Mouse (Mus musculus) midbrain, embryonic 15.5 days (tissue): ENCODE measurements around the gene Pax7. TPM values are rescaled to one million over a fixed set of nuclear protein-coding genes. Genes with fewer than 3 reads are reported as not detected.

Source experiments
- ATAC-seq: fragments of 200-750 bp; cut with Nextera tagmentation; replicated peaks from 2 replicates; pipeline ENCODE4 v1.8.0; 2017; ENCODE audit warnings: moderate TSS enrichment
- H3K27ac ChIP-seq: fragments of 300-500 bp; sonication (generic); 2 replicates; pipeline ENCODE4 v1.5.1; 2015; ENCODE audit warnings: mild to moderate bottlenecking, inconsistent platforms
- H3K27me3 ChIP-seq: fragments of 300-500 bp; sonication (generic); replicated peaks from 2 replicates; pipeline ENCODE4 v1.6.1; 2015; ENCODE audit warnings: inconsistent platforms
- H3K36me3 ChIP-seq: fragments of 300-500 bp; sonication (generic); replicated peaks from 2 replicates; pipeline ENCODE4 v1.6.1; 2015; ENCODE audit warnings: inconsistent platforms
- H3K4me1 ChIP-seq: fragments of 300-500 bp; sonication (generic); 2 replicates; pipeline ENCODE4 v1.6.1; 2015; ENCODE audit warnings: inconsistent platforms
- H3K4me2 ChIP-seq: fragments of 300-500 bp; sonication (generic); 2 replicates; pipeline ENCODE4 v1.6.1; 2015; ENCODE audit warnings: inconsistent platforms, mild to moderate bottlenecking, moderate library complexity
- H3K4me3 ChIP-seq: fragments of 300-500 bp; sonication (generic); 2 replicates; pipeline ENCODE4 v1.5.1; 2015; ENCODE audit warnings: mild to moderate bottlenecking, inconsistent platforms
- H3K9ac ChIP-seq: fragments of 300-500 bp; sonication (generic); 2 replicates; pipeline ENCODE4 v1.6.1; 2015; ENCODE audit warnings: mild to moderate bottlenecking, inconsistent platforms
- H3K9me3 ChIP-seq: fragments of 300-500 bp; sonication (generic); 2 replicates; pipeline ENCODE4 v1.6.1; 2016; ENCODE audit warnings: inconsistent platforms
- WGBS: fragments of 180-500 bp; shearing (Covaris S2); methylation state at CpG from one replicate; pipeline ENCODE4 v1.1.7; 2015; ENCODE audit warnings: mixed read lengths; 5-methylcytosine and 5-hydroxymethylcytosine counted together
- polyA plus RNA-seq: library from polyadenylated mRNA; unstranded; fragments of >200 nt; fragmentation: Nextera tagmentation; extraction: Ambion mirVana; gene quantifications from 2 replicates; pipeline ENCODE4 v1.2.1, GENCODE M21; 2015

Gene Pax7
- polyA plus RNA-seq, 1 experiment from 2014 or later = 3.8 TPM

- WGBS = under 1% methylated on average over 65 of the region's 65 CpGs
- H3K4me3 ChIP-seq = peak overlapping the region; percentile 31
- H3K9me3 ChIP-seq = no peaks in the 10 kb centered on the region
- peak overlapping the region; percentile 36 for H3K9ac ChIP-seq
- peak overlapping the region; percentile 51 for H3K4me2 ChIP-seq
- ATAC-seq = no peak; the same call in 1 of the 2 replicates
- H3K27ac ChIP-seq = peak overlapping the region; percentile 77
- peaks cover 60% of the 10 kb centered on the region for H3K27me3 ChIP-seq
- H3K36me3 ChIP-seq = no peaks in the 10 kb centered on the region
- peaks cover 55% of the 10 kb centered on the region for H3K4me1 ChIP-seq
Measured at GRCm38 (mm10) chr4:139821491-139822160, 11.7 kb downstream of the Pax7 start.

GRCm38 (mm10) chr4:139821071-139821470 is 12.3 kb downstream of the Pax7 start:
- peaks cover 55% of the 10 kb centered on the region for H3K4me1 ChIP-seq
- peak overlapping the region; percentile 77 for H3K27ac ChIP-seq
- ATAC-seq = no peak

GRCm38 (mm10) chr4:139819411-139820030 is 13.8 kb downstream of the Pax7 start:
- WGBS = 6% methylated on average over 9 of the region's 9 CpGs
- Histone ChIP-seq H3K4me2 (peak overlapping the region; percentile 11; the same call in 1 of the 2 replicates), H3K9ac (no peak overlapping the region), H3K27ac (no peak overlapping the region), H3K36me3 (no peaks in the 10 kb centered on the region), H3K9me3 (no peaks in the 10 kb centered on the region), H3K4me3 (no peak overlapping the region), H3K4me1 (peaks cover 48% of the 10 kb centered on the region), H3K27me3 (peaks cover 63% of the 10 kb centered on the region)
- no peak for ATAC-seq

More at GRCm38 (mm10) chr4:139821071-139821470, 12.3 kb downstream of the Pax7 start:
- peak overlapping the region; percentile 31 for H3K4me3 ChIP-seq
- WGBS = under 1% methylated on average over 22 of the region's 22 CpGs
- peak overlapping the region; percentile 36 for H3K9ac ChIP-seq
- H3K9me3 ChIP-seq = no peaks in the 10 kb centered on the region
- H3K36me3 ChIP-seq = no peaks in the 10 kb centered on the region
- peak overlapping the region; percentile 51 for H3K4me2 ChIP-seq
- peaks cover 60% of the 10 kb centered on the region for H3K27me3 ChIP-seq

- no peak for ATAC-seq
- Histone ChIP-seq H3K9me3 (no peaks in the 10 kb centered on the region), H3K27ac (no peak overlapping the region), H3K4me1 (peaks cover 36% of the 10 kb centered on the region), H3K36me3 (no peaks in the 10 kb centered on the region), H3K4me3 (no peak overlapping the region), H3K4me2 (no peak overlapping the region), H3K9ac (no peak overlapping the region), H3K27me3 (peaks cover 66% of the 10 kb centered on the region)
- WGBS = 5% methylated on average over 7 of the region's 7 CpGs
Measured at GRCm38 (mm10) chr4:139818163-139818562, 15.2 kb downstream of the Pax7 start.

- WGBS = 28% methylated on average over 9 of the region's 9 CpGs
- Histone ChIP-seq H3K4me2 (no peak overlapping the region), H3K27me3 (peaks cover 67% of the 10 kb centered on the region), H3K4me1 (peaks cover 27% of the 10 kb centered on the region), H3K9ac (no peak overlapping the region), H3K9me3 (no peaks in the 10 kb centered on the region), H3K4me3 (no peak overlapping the region), H3K27ac (no peak overlapping the region), H3K36me3 (no peaks in the 10 kb centered on the region)
- ATAC-seq = no peak
Measured at GRCm38 (mm10) chr4:139813371-139813960, 19.9 kb downstream of the Pax7 start.

GRCm38 (mm10) chr4:139811901-139812300 is 21.4 kb downstream of the Pax7 start:
- Histone ChIP-seq H3K27ac (no peak overlapping the region), H3K27me3 (peaks cover 56% of the 10 kb centered on the region), H3K9me3 (no peaks in the 10 kb centered on the region), H3K4me1 (peaks cover 27% of the 10 kb centered on the region), H3K4me3 (no peak overlapping the region), H3K9ac (no peak overlapping the region), H3K4me2 (no peak overlapping the region), H3K36me3 (no peaks in the 10 kb centered on the region)
- WGBS = 22% methylated on average over 4 of the region's 4 CpGs
- no peak for ATAC-seq

- ATAC-seq = no peak
- H3K4me2 ChIP-seq = no peak overlapping the region
- H3K4me3 ChIP-seq = no peak overlapping the region
- H3K9ac ChIP-seq = no peak overlapping the region
- H3K4me1 ChIP-seq = peaks cover 30% of the 10 kb centered on the region
- H3K9me3 ChIP-seq = no peaks in the 10 kb centered on the region
- H3K27me3 ChIP-seq = peaks cover 53% of the 10 kb centered on the region
- H3K36me3 ChIP-seq = no peaks in the 10 kb centered on the region
- H3K27ac ChIP-seq = no peak overlapping the region
- WGBS = 16% methylated on average over 5 of the region's 5 CpGs
Measured at GRCm38 (mm10) chr4:139811475-139811874, 21.9 kb downstream of the Pax7 start.

GRCm38 (mm10) chr4:139810762-139811438 is 22.4 kb downstream of the Pax7 start:
- Histone ChIP-seq H3K4me3 (no peak overlapping the region), H3K4me1 (peaks cover 30% of the 10 kb centered on the region), H3K36me3 (no peaks in the 10 kb centered on the region), H3K4me2 (peak overlapping the region; percentile 8; the same call in 1 of the 2 replicates), H3K9ac (no peak overlapping the region), H3K27me3 (peaks cover 53% of the 10 kb centered on the region), H3K27ac (peak overlapping the region; percentile 42; the same call in 1 of the 2 replicates), H3K9me3 (no peaks in the 10 kb centered on the region)
- 2% methylated on average over 22 of the region's 22 CpGs for WGBS
- 0 out of 2 replicates have a peak, but pooled peaks have one; percentile 45 for ATAC-seq

GRCm38 (mm10) chr4:139809381-139809820 is 23.9 kb downstream of the Pax7 start:
- H3K9me3 ChIP-seq = no peaks in the 10 kb centered on the region
- 8% methylated on average over 7 of the region's 7 CpGs for WGBS
- ATAC-seq = no peak
- peak overlapping the region; percentile 21; the same call in 1 of the 2 replicates for H3K27ac ChIP-seq
- H3K4me1 ChIP-seq = peaks cover 30% of the 10 kb centered on the region
- H3K4me3 ChIP-seq = no peak overlapping the region
- peaks cover 53% of the 10 kb centered on the region for H3K27me3 ChIP-seq
- H3K9ac ChIP-seq = no peak overlapping the region
- no peak overlapping the region for H3K4me2 ChIP-seq
- H3K36me3 ChIP-seq = no peaks in the 10 kb centered on the region

- Histone ChIP-seq H3K4me2 (no peak overlapping the region), H3K4me1 (peaks cover 30% of the 10 kb centered on the region), H3K27ac (peak overlapping the region; percentile 66), H3K9me3 (no peaks in the 10 kb centered on the region), H3K9ac (no peak overlapping the region), H3K27me3 (peaks cover 44% of the 10 kb centered on the region), H3K4me3 (no peak overlapping the region), H3K36me3 (no peaks in the 10 kb centered on the region)
- 7% methylated on average over 10 of the region's 10 CpGs for WGBS
- ATAC-seq = no peak
Measured at GRCm38 (mm10) chr4:139807820-139808219, 25.5 kb downstream of the Pax7 start.

GRCm38 (mm10) chr4:139807191-139807808 is 26.0 kb downstream of the Pax7 start:
- WGBS = 2% methylated on average over 14 of the region's 14 CpGs
- no peak overlapping the region for H3K4me3 ChIP-seq
- no peak overlapping the region for H3K9ac ChIP-seq
- peak overlapping the region; percentile 66; the same call in 1 of the 2 replicates for H3K27ac ChIP-seq
- no peak; the same call in 1 of the 2 replicates for ATAC-seq
- peaks cover 39% of the 10 kb centered on the region for H3K27me3 ChIP-seq
- H3K9me3 ChIP-seq = no peaks in the 10 kb centered on the region
- H3K36me3 ChIP-seq = no peaks in the 10 kb centered on the region
- H3K4me1 ChIP-seq = peaks cover 30% of the 10 kb centered on the region
- H3K4me2 ChIP-seq = no peak overlapping the region
